Mouse (Mus musculus) adrenal gland, postnatal 25 days (tissue): ENCODE data around the gene D430041D05Rik. TPM values are rescaled to one million over a fixed set of nuclear protein-coding genes. Genes with fewer than 3 reads are reported as not detected.

Experiments used
- DNase-seq: peaks from one replicate; pipeline ENCODE4 v3.0.0; 2021; ENCODE audit warnings: mixed read lengths
- total RNA-seq: library from RNA; stranded (reverse); gene quantifications from 2 replicates; pipeline ENCODE4 v1.2.3, GENCODE M21; 2021

Gene D430041D05Rik
- total RNA-seq, 1 experiment from 2014 or later = 37.6 TPM

DNA sequence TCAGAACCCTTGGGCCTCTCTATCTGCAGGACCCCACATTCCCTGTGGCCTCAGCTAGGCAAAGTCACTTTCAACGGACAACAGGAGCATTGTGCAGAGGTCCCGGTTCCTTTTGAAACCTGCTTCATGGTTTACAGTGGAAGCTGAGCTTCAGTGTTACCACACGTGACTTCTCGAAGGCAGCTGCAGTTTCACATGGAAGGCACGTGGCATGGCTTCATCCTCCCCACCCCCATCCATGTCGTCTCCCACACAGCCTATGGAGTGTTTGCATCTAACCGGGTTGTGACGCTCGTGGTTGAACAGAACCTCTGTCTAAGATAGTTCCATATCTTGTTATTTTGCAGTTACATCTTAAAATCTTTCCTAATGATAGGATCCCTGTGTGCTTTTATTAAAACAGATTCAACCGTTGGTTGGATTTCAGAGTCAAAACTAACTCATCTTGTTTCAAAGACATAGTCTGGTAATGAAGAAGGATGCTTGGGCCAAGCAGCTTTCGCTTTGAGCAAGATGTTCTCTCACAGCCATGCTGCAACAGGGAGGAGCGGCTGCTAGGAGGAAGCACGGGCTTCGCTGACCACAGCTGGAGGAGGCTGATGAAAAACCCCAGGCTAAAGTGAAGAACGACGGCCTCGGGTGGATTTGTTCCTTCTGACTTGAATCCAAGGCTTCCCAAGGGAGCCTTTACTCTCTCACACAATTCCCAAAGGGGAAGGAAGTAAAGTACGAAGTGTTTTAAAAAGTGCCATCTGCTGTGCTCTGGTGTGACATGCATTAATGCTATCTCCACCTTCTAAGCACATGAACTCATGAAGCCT is 149.7 kb downstream of the D430041D05Rik start:
- DNase-seq = no peak

DNA sequence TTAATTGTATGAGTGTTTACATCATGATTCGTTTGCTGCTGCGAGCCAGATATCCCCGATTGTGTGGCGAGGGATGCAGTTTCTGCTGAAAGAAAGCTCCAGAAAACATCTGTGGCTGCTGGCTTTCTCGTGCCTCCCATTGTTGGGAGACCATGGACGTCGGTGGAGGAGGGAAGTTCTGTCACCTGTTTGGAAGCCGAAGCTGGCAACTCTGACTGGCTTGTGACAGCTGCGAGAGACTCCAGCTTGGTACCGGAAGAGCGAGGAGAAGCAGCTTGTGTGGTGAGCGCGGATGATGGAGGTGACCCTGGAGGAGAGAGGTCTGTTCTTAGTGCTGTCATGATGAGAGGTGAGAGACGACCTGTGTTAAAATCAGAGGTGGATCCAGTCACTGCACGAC is 154.2 kb downstream of the D430041D05Rik start:
- no peak for DNase-seq

DNA sequence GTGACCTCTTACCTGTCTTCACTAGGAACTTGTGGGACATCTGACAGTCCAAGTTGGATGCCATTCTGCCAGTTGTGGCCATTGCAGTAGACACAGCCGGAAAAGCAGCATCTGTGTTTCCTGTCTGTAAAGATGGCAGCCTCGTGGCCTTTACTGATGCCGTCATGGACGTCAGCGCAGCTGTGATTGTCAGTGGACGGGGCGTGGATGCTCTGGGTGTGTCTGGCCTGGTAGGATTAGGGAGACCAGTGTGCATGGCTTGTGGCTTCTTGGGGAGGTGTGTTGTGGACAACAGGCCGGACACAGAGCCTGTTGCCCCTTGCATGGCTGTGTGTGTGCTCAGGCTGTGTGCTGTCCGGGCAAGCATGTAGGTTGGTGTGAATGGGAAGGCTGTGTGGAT is 155.9 kb downstream of the D430041D05Rik start:
- no peak for DNase-seq

DNA sequence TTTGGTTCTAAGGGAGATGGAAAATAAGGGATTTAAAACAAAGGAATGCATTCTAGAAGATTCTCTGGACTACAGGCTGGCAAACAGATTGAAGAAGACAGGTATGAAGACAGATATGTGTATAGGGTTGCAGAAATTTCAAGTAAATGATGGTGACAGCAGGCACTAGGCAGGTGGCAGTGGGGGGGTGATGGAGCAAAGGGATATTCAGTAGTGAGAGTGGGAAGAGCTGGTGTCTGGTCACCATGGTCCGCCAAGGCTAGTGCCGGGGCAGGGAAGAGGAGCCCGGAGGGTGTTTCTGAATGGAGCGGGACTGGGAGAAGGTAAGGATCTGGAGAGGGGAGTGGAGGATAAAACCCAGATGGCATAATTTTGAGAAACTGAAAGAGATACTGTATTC is 157.5 kb downstream of the D430041D05Rik start:
- no peak for DNase-seq

DNA sequence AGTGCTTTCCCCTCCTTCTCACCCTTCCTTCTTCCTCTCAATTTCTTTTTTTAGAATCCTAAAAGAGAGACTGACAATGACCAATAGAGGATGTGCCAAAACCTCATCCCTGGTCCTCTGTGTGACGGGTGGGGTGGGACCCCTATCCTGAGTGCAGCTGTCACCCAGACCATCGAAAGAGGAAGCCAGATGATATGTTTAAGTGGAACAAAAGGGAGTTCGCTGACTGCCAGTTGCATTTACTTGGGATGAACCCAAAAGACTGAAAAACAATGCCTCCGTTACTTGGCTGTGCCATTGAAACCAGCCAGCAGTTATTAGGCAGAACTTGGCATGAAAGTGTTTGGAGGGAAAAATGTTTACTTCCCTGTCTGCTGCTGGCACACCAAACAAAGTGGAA is 159.2 kb downstream of the D430041D05Rik start:
- DNase-seq = no peak

DNA sequence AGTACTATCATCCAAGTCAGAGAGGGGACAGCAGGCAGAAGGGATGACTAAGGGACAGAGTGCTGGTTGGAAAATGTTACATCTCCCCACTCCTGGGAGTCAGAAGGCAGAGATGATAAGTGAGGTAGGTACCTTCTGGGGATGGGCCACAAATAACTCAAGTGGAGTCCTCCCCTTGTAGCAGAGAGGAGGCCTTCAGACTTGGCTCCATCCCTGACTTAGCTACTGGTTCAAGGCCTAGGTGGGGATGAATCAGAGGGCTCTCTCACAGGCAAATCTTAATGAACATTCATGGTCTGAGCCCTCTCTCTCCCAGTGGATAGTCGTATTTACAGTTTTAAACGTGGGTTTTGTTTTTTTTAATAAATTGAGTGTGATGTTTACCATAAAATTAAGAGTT is 161.0 kb downstream of the D430041D05Rik start:
- no peak for DNase-seq

DNA sequence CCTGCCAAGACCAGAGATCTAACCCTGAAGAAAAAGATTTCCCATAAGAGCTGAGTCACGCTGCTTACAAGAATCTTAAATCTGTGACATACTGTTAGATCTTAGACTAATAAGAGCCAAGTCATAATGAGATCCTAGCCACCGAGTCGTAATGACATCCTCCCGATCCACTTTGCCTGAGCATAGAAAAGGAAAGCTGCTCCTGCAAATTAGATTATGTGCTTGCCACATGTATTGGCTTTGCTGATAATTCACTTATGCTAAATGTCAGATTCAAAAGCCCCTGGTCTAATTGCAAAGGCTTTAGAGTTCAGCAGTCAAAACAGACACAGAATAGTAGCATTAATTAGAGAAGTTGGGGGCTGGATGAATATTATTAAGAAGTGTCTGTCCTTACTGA is 164.0 kb downstream of the D430041D05Rik start:
- DNase-seq = no peak

DNA sequence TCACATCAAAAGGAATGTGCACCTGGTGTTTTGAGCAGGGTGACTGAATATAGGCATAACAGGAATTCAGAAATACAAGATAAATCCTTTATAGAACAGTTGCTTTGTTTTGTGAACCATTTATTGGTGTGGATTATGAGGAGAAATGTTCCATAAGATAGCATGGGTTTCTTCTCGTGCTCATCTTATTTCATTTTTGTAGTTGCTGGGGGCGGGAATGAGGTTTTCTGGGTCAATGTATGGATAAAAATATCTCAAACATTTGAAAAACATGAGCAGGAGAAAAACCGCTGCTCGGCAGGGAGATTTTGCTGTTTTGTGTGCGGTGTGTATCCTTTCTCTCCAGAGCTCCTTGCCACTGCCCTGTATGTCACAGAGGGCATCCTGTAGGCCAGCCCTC is 168.8 kb downstream of the D430041D05Rik start:
- DNase-seq = no peak

DNA sequence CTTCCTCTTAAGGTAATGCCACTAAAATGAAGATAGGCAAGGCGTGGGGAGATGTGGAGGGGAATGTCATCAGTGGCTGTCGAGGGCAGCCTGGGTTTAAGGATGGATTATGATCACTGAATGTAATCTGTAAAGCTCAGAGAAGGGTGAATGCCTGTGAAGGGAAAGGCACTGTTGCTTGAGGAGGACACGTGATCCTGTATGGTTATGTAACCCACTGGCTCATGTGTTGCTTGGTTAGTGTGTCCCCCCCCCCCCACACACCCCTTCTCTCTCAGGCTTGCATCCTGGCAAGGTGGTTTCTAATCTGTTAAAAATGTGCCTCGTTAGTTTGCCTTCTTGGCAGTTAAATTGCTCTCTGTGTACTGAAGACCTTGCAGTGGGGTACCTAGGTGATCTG is 173.7 kb downstream of the D430041D05Rik start:
- DNase-seq = no peak

DNA sequence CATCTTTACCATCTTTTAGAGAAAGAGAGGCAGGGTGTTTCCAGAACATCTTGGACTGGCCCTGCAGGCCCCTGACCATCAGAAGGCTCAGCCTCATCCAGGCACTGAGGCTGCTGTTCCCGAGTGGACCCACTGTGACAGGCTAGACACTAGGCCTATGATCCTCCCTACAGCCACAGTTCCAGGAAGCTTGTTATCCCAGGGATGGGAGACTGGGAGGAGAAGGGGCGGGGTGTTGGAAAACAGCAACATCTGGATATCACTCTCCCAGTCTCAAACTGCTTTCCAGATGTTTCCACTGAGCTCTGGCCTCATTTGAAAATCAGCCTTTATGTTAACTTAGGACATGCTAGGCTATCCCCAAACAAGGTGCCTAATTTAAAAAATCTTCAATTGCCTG is 180.4 kb downstream of the D430041D05Rik start:
- DNase-seq = no peak

DNA sequence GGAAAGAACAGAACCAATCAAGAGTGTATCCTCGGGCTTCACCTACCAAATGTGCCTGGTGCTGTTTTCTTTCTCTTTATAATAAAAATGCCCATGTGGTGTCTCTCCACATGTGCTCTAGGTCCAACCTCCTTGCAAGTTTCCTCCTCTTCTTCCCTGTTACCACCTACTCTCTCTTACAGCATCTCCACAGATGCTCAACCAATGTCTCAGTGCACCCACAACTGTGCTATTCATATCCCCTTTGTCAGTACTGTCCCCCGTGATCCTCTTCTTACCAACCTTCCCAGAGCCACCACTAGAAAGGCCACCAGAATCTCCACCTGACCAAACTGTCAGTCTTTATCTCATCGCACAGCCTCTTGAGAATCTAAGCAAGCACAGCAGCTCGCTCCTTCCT is 184.8 kb downstream of the D430041D05Rik start:
- DNase-seq = no peak

DNA sequence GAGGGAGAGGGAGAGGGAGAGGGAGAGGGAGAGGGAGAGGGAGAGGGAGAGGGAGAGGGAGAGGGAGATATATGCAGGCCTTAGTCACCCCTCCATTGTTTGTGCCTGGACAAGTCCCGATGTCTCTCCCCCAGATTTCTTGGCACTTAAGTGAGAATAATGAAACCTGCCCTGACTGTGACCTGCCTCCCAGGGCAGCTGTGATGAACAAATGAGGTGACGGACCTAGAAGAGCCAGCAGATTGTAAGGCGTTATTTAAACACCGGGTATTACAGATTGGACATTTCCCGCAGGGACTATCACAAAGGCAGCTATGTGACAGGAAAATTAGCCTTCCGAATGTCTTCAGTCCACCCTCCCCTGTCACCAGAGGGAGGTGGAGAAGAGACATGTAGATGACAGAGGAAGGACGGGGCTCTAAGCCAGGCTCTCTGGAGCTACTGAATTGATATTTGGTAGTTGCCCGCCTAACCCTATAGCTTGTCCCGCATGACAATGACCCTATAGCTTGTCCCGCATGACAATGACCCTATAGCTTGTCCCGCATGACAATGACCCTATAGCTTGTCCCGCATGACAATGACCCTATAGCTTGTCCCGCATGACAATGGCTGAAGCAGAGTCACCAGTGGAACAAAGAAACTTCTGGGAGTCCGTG is 191.0 kb downstream of the D430041D05Rik start:
- no peak for DNase-seq

DNA sequence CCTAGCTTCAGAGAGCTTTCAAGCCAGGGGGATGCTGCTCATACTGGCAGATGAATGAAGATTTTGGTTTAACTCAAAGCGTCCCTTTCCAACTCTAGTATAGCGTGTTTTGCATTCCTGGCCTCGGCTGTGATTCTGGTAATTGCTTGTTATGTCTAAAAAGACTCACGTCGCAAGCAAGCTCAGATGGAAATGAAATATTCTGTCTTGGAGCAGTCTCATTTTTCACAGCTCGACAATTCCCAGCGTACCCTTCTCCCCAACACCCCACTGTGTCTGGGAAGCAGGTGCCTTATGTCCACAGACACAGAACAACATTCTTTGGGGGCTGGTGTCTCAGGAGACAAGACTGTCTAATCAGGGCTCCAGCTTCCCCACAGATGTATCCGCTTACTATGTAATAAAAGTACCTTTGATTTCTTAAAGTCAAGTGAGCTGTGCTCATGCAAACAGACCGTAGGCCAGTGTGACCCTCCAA is 192.2 kb downstream of the D430041D05Rik start:
- DNase-seq = no peak

DNA sequence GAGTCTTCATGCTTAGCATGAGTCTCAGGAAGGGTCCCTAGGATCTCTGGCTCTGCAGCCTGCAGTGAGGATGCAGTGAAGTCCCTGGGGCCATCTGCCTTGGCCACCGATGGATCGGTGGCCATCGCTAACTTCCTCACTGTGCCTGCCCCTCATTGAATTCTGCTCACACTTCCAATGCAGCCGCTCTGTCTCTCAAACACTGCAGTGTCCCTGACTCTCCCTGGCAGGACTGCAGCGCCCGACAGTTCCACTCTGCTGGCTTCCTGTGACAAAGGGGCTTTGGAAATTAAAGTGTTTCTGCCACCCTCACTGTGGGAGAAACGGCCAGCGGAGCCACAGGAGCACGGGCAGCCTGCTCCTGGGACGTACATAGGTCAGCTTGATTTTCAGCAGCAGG is 192.7 kb downstream of the D430041D05Rik start:
- no peak for DNase-seq

DNA sequence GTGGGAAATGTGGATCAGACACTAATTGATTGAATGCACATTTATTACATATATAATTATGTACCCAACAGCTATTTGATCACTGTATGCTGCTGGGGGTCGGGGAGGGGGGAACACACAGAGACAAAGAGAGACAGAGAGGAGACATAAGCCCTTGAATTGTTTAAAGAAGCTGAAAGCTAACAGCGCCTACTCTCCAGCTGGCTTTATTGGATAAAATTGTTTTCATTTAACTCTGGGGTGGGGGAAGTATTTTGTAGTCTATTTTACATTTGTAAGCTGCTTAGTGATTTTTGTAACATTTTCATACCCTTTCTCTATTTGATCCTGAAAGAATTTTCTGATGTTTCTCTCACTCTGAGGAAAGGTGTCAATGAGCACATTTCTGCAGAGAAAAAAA is 201.4 kb downstream of the D430041D05Rik start:
- no peak for DNase-seq

DNA sequence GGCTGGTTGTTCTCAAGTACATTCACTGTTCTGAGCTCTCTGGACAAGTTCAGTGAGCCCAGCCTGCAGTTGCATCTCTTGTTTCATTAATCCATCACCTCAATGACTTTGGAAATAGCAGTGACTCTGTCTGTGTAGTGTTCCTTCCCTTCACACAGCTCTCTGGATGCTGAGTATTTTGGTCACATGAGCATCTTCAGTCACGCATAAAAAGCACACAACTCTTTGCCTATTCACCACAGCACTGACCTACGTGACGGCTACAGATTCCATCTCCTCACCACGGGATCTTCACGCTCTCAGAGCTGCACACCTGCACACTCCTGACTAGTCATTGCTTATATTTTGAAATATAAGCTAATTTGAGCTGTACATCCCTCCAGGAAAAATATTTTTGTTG is 202.4 kb downstream of the D430041D05Rik start:
- DNase-seq = no peak

DNA sequence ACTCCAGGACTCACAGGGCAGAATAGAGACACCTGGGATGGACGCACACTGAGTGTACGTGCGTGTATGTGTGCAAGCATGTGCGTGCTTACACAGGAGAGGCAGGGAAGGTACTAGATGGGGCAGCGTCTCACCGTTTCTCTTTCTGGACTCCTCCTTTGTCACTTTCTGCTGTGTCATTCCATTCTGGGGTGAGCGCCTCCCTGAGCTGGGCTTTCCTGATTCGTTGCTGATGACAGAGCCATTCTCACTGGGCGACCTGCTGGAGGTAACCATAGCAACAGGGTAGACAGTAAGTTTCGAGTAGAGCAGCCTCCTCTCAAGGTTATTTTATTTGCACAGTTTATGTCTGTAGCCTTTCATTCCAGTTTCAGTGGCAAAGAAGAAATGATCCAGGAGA is 202.9 kb downstream of the D430041D05Rik start:
- DNase-seq = peak; percentile 21

DNA sequence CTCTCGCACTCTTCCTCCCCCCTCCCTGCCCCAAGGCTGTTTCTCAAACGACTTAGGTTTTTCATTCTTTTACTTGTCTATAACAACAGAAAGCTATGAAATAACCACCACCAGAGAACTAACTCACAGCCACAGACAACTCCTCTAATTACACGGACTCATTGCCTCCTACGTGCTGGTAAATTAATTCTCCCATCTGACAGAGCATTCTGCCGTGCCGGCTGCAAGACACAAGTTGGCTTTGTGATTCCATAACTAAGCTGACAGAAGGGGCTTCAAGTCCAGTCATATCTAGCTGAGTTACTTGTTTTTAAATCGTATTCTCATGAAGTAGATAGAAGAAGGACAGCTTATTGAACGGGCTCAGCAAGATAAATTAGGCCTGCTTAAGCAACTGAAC is 205.2 kb downstream of the D430041D05Rik start:
- no peak for DNase-seq

DNA sequence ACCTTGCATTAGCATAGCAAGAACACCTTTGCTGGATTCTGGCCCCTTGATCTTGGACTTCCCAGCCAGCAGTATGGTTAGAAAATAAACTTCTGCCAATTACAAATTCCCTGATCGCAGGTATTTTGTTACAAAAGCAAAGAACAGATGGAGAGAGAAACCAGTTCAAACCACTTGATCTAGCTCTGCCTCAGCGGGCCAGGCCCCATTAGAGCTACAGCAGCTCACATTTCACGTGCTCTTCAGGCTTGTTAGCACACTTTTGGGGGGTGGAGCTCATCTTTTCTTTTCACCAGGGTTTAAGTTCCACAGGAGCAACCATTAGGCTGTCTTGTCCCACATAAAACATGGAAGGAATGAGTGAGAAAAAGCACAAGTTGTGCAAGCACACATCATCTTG is 210.6 kb downstream of the D430041D05Rik start:
- DNase-seq = no peak

DNA sequence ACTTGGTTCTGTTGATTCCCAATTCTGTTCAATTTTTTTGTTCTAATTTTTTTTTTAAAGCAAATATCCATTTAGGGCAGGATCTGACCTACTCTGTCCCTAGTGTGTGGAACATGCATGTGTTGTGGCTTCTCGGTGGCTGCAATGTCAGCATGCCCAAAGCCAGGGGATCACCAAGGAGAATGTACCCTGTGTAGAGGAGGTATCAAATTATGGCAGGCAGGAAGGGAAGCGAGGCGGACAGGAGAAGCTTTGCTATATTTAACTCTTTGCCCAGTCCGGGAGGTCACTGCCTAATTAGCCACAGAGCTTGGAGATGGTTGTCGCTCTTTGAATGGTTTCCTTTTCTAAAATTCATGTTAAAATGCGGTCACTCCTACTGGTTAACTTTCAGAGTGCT is 212.6 kb downstream of the D430041D05Rik start:
- no peak for DNase-seq

DNA sequence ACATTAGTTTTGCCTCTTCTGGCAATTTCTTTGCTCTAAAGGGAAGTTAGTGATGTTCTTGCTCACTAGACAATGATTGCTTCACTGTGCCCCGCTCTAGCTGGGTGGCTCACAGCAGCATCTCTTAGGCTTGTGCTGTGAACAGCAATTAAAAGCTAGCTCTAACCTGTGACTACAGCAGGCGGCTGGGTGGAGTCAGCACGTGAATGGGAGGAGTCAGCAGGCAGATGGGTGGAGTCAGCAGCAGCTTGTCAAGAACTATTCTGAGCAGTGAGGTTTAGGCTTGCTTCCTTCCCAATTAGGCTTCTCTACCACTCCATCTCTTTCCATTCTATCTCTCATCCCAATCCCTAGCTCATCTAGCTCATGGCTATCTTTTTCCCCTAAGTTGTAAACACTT is 213.5 kb downstream of the D430041D05Rik start:
- no peak for DNase-seq

DNA sequence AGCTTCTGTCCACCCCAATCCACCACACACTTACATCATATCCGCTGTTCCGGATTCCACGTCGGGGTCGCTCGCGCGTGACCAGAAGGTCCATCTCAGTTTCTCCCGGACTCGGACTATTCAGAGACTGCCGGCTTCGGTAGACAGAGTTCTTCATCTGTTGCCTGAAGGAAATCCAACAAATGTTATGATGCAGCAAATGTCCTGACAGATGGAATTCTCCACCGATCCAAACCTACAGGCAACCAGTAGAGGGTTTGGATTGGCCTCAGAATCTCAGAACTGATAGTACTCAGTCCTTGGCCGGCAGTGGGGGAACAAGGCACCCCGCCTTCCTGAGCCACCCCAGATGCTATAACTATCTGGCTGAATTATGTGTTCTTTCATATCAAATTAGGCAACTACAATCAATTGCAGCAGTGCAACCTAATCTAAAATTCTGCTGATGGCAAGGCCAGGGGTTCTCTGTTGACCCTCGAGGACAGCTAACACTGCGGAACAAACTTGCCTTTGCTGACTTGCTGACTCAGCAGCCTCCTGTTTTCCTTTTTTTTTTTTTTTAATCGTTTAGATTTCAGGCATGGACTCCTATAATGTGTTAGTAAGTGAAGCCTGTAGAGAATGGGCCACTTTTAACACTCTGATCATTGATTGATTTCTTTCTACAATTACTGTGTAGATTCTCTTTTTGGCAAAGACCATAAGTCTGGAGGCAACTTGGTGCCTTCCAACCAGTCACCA is 218.2 kb downstream of the D430041D05Rik start:
- no peak for DNase-seq

DNA sequence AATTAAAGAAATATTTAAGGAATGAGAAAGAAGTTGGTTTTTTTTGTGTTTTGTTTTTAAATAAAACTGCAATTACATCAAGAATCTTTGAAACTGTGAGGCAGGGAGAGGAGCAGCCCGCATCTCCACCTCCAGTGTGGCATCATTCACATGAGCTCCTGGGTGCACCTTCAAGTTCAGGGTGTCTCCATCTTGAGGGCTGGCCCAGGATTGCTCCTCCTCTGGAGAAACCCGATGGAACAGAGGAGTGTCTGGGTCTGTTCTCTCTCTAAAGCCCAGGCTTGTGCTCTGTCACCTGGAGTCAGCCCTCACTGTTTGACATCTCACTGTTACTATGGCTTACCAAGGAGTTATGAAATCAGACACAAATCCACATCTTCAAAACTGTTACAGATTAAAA is 219.1 kb downstream of the D430041D05Rik start:
- DNase-seq = no peak
